Mouse (Mus musculus) liver, embryonic 14.5 days (tissue): ENCODE measurements at regions not wholly inside any gene's neighbourhood (a gene's known extent, or its start where the extent isn't known, plus 50 kb on each side); places are given as distances from the start of the nearest gene placed in this dataset.

ENCODE experiments used
- CTCF ChIP-seq: IDR thresholded peaks from 2 replicates; pipeline ENCODE4 v1.5.1; 2016; ENCODE audit warnings: antibody characterized with exemption, low read depth, control low read depth
- EP300 ChIP-seq: IDR thresholded peaks from 2 replicates; pipeline ENCODE4 v1.6.1; 2016; ENCODE audit warnings: antibody characterized with exemption, low read depth

GRCm38 (mm10) chr4:153298277-153298676, 184.3 kb downstream of the Ajap1 start:
- no peak for TF ChIP-seq EP300
- no peak for TF ChIP-seq CTCF
